Mouse (Mus musculus): ENCODE measurements around the gene Zmynd8.

DNA sequence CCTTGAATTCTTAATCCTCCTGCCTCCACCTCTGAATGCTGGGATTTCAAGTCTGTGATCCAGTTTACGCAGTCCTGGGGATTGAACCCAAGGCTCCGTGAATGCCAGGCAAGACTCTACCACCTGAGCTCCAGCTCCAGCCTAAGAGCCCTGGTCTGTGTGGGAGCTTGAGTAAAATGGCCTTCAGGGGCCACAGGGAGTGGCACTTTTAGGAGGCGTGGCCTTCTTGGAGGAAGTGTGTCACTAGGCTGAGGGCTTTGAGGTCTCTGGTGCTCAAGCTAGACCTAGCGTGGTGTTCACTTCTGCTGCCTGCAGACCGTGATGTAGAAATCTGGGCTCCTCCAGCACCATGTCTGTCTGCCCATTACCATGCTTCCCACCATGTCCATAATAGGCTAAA lies 27.4 kb upstream of the Zmynd8 start:
- TF ChIP-seq GATA1 (IDR thresholded peaks at IDR 0.05; ENCODE audit: low read depth, low read length), result no peak
- TF ChIP-seq POLR2A (IDR thresholded peaks at IDR 0.05; ENCODE audit: control insufficient read depth in 1 of 2, insufficient read depth in 1 of 2, low read depth in 1 of 2, low read length in 2 of 2, poor library complexity in 1 of 2), result no peak
- no peak for TF ChIP-seq JUND (IDR thresholded peaks at IDR 0.05; ENCODE audit: low read depth, low read length)
- no peak for TF ChIP-seq NELFE (IDR thresholded peaks at IDR 0.05; ENCODE audit: low read depth, low read length)

Data from MEL (cell line).